Mouse (Mus musculus): ENCODE data around the gene Trim7.
"Not testable (repeated sequence)": the region's sequence is repeated elsewhere in the genome, so short reads cannot be mapped to it uniquely, and the experiment has no call there.

The Trim7 gene

DNA sequence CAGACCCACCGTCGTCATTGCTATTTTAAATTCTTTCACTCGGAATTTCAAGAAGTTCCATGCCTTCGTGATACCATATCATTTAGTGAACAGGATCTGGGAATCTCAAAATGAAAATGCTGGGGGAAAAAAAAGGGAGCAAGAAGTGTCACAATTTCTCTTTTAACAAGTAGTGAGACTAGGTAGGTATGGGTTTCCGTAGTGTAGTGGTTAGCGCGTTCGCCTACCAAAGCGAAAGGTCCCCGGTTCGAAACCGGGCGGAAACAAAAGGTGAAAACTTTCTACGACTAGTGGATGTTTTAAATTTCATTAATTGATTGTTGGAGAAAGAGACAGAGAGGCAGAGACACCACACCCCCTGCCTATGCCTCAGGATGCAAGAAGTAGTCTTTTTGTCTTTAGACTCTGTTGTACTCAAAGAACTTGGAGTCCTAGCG, 2.4 kb upstream of the Trim7 start:
- DNase-seq (ENCODE audit: extremely low read depth, low read depth), result peak; percentile 86

DNA sequence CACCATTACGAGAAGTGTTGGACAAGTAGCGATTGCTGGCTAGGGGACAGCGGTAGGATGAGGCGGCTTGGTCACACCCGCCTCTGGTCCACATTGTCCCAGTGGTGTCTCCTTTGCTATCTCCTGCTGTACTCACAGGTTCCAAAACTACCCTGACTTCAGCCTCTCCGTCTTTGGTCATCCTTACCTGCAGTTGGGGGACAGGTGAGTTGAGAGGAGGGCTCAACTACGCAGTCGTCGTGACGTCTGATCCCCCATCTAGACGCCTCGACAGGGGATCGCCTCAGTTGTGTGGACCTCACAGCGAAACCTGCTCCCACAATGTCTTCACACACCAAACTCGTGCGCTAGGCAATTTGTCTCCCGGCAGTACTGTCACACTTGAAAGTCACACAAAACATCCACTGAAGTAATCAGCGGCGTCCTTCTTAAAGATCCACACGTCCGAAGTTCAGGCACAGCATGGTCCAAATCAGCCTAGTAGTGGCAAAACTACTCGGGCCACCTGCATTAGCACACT, 1.6 kb upstream of the Trim7 start:
- no peak for DNase-seq (ENCODE audit: extremely low read depth, low read depth)

DNA sequence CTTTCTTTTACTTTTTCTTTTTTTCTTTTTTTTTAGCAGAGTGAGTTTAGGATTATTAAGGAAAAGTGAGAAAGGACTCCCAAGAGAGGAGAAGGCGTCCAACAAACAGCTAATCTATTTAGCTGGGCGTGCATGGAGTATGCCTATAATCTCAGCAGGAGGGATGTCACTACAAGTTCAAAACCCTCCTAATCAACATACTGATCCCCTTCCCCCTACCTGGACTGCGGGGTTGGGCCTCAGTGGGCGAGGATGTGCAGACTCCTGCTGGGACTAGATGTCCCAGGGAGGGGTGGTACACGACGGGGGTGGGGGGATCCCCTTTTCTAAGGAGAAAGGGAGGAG, 784 bp downstream of the Trim7 start:
- DNase-seq (ENCODE audit: extremely low read depth, low read depth), result no peak

DNA sequence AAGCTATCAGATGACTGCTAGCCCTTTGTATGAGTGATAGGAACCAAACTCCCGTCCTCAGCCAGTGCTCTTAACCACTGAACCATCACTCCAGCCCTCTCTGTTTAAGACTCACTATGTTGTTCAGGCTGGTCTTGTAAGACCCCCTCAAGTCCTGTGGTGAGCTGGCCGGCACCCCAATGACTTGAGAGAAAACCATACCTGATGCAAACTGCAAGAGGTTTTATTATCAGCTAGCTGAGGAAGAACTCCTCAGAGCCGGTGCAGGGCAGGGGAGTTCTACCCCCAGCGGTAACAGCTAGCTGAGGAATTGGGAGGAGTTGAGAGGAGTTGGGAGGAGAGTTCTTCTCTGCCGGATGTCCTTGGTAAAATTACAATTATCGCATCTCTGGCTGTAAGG, 2.0 kb downstream of the Trim7 start:
- DNase-seq (ENCODE audit: extremely low read depth, low read depth), result no peak

DNA sequence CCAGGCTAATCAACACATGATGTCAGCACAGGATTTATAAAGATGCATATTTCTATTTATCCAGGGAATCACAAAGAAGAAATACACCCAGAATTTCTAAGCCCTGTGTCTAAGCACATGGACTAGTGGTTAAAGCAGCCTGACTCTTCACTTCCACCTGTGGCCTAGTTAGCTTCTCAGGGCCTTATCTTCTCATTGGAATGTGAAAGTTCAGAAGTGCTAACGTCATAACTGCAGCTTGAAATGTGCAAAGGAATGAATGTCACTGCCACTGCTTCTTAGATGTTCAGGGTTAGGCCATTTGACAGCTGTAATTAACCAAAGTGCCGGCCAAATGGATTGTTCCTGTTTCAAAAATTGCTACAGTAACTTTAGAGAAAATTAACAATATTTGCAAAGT, 4.3 kb downstream of the Trim7 start:
- no peak for DNase-seq (ENCODE audit: extremely low read depth, low read depth)

DNA sequence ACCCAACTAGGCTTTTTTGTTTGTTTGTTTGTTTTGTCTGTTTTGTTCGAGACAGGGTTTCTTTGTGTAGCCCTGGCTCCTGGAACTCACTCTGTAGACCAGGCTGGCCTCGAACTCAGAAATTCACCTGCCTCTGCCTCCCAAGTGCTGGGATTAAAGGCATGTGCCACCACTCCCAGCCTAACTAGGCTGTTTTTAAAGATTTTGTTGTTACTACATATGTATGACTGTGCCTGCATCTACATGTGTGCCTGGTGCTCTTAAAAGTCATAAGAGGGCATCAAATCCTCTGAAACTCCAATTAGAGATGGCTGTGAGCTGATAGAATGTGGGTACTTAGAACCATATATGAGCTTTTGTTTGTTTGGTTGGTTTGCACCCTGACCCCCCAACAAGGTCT, 5.3 kb downstream of the Trim7 start:
- no peak for DNase-seq (ENCODE audit: extremely low read depth, low read depth)

DNA sequence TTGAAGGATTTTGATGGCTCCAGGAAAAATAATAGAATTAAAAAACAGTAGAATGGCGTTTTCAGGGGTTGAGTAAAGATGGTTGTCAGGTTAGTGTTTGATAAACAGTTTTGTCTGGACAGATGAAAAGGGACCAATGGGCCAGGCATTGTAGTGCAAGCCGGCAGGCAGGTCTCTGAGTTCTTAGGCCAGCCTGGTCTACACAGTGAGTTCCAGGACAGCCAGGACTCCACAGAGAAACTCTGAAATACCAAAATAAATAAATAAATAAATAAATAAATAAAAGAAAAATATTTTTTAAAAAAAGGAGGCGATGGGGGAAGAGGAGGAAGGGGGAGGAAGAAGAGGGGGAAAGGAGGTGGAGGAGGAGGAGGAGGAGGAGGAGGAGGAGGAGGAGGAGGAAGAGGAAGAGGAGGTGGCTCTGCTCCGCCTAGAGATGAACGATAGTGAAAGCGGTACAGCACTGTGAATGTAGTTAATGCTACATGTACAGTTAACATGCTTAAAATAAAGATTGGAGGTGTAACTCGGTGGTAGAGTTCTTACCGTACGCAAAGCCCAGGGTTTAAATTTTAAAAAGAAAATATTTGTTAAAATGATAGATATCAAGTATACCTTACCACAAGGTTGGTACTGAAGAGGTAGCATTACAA, 7.3 kb downstream of the Trim7 start:
- DNase-seq (ENCODE audit: extremely low read depth, low read depth), result no peak

DNA sequence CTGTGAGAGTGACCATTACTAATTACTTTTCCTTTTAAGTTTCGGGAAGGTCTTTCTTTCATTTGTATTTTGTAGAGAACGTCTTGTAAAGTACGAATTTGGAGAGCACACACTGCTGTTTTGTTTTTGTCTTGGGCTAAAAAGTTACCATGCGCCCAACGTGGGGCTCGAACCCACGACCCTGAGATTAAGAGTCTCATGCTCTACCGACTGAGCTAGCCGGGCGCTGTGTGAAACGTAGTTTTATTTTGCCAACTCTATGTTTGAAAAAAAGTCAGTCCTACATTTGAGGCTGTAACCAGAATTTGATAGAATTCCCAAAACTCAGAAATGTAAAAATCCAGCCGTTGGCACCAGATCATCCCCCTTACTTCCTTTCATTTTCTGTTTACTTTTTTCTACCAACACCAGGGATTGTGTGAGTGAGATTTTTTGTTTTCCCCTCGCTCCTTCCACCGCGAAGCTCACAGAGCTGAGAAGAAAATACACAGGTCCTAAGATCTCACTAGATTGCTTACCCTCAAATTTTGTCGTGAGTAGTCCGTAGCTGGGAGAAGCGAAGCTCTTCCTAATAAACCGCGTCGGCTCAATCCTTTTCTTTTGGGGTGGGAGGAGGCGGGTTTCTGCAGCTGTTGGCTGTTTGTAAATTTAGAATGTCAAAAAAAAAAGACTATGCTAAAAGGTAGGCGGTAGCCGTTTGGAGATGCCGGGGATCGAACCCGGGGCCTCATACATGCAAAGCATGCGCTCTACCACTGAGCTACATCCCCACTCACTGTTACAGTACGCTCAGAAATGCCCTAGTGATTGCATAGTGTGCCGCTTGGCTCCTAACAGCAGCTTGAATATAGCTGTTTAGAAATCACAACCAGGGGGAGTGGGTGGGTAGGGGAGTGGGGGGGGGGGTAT, 8.0 kb downstream of the Trim7 start:
- DNase-seq (ENCODE audit: extremely low read depth, low read depth), result peak; percentile 79

DNA sequence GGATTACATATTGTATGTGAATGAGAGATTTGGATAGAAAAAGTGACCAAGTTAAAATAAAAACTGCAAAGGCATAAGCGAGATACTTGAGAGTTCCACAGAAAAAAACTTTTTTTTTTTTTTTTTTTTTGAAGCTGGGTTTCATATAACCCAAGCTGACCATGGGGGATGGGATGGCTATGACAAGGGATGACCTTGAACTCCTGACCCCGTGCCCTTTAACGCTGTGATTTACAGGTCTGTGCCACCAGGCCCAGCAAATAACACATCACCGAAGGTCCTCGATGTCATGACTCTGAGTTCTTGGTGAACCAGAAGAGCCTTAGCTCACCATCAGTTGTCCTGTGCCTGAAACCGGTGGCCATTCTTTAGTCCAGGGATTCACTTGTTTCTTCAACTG, 10.0 kb downstream of the Trim7 start:
- no peak for DNase-seq (ENCODE audit: extremely low read depth, low read depth)

DNA sequence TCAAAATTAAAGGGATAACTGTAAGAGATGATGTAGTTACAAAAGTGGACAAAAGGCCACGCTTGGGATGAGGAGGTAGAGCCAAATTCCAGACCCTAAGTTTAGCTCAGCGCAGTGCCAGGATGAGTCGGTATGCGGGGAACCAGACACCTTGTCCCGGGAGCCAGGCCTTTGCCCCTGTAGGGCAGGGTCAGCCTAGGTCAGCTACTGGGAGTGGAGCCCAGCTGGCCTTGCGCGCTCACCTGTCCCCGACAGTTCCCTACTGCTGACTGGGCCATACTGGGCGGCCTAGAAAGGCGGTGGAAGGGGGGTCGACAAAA, 11.0 kb downstream of the Trim7 start:
- DNase-seq (ENCODE audit: extremely low read depth, low read depth), result no peak

DNA sequence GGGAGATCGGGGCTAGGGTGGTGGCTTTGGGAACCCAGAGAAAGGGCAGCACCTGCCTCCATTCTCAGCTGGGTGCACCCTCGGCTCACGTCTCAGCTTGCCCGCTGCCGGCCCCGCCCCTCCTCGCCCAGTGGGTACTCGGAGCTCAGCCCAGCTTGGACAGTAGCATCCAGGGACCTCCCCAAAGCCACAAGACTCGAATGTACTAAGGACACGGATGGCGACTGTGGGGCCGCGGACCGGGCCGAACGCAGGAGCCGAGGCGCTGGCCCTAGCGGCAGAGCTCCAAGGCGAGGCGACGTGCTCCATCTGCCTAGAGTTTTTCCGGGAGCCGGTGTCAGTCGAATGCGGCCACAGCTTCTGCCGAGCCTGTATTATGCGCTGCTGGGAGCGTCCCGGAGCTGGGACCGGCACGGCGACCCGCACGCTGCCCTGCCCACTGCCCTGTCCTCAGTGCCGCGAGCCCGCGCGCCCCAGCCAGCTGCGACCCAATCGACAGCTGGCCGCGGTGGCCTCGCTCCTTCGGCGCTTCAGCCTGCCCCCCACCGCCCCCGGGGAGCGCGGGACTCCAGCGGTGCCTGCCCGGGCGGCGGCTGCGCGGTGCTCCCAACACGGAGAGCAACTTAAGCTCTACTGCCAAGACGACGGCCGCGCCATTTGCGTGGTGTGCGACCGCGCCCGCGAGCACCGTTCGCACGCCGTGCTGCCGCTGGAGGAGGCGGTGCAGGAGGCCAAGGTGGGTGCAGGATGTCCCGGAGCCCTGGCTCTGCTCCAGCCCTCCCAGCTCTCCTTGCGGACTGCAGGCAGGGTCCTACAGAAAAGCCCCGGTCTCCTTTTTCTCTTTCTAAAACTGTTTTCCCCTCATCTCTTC, 11.6 kb downstream of the Trim7 start:
- no peak for DNase-seq (ENCODE audit: extremely low read depth, low read depth)

DNA sequence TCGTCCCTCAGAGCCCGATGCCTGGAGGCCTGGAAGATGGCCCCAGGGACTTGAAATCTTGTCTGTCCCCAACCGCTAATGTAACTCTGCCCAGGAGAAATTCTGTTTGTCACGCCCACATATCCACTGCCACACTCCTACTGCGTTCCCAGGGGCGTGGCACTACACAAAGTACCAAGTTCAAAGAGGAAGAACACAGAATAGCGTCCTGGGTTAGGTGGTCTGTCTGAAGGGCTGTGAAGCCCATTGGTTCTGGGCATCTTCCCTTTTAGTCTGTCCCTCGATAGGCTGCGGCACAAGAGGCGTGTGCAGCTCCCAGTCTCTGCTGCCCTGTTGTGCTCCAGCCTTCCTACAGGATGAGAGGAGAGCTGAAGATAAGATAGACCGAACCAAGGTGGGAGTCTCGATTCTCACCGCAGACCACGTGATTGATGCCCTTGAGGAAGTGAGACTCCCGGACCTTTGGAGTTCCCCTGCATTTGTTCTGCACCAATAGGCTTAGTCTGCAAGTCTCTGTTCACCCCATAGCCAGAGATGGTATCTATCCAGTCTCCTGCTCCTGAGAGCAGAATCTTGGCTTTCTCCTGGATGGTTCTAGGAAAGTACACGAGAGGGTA, 12.3 kb downstream of the Trim7 start:
- DNase-seq (ENCODE audit: extremely low read depth, low read depth), result peak; percentile 98

DNA sequence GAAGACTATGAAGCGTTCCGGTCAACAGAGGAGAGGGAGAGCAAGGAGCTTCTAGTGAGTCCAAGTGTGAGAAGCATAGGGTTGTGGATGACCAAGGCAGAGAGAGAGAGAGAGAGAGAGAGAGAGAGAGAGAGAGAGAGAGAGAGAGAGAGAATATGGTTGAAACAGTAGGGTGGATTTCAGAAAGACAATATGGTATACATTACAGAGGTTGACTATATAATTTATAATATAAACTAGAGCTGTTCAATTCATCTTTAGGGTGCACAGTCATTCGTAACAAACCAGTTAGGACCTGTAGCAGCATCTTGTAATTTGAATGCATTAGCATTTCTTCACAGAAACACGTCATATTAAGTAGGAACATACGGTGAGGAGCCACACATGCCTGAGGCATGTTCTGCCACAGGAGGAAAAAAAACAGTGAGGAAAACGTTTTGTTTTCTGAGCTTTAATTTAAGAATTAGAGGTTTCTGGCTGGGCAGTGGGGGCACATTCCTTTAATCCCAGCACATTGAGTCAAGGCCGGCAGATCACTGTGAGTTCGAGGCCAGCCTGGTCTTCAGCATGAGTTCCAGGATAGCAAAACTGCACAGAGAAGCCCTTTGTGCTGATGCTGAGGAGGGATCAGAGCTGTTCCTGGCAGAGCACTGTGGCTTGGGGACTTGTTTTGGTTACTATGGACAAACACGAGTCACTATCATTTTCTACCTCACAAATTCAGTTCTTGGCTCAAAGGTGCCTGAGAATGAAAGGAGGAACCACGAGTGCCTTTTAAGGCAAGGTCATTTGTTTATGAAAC, 13.1 kb downstream of the Trim7 start:
- no peak for DNase-seq (ENCODE audit: extremely low read depth, low read depth)

DNA sequence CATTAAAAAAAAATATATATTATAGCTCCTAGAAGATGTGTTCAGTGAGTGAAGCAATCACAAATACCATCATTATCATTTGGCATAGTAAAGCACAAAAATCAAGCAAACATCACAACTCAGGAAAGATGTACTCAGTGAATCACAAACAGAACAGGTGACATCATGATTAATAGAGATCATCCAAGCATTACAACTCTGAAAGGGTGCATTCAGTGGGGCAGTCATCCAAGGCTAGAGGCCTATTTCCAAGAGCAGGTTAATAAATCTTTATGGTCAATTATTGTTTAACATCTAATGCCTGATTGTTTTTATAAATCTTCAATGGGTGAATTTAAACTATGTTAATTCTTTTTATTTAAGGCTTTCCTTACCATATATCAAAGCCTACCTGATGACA, 14.9 kb downstream of the Trim7 start:
- DNase-seq (ENCODE audit: extremely low read depth, low read depth), result no peak

DNA sequence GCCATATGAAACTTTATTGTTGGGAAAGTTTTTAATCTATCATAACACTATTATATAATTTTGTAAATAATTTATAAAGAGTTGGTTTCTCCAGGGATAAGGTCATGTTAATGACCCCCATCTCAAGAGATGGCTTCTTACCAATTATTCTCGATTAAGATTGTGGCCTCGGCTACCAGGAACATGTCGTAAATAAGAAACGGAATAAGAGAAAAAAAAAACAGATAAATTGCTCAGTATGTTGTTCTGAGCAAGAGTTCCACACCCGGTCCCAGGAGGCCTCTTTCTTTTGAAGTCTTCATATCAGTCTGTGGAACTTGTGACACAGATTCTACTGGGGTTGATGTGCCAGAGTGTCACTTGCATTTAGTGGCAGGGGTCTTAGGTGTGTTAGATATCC, 15.3 kb downstream of the Trim7 start:
- no peak for DNase-seq (ENCODE audit: extremely low read depth, low read depth)

DNA sequence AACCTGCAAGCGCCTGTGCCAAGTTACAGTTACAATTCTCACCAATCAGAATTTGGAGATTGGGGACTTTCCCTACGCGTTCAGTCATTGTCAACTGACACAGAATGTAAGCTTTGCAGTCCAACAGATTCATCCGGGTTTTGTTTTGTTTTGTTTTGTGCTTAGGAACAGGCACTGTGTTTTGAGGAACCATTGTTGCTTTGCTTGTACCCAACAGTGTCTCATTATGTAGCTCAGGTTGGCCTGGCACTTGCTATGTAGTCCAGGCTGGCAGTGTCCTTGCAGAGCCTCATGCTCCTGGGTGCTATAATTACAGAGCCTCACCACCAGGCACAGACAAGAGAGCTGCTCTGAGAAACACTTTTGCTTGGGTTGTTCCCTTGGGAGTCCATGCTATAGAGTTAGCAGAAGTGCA, 16.4 kb downstream of the Trim7 start:
- DNase-seq (ENCODE audit: extremely low read depth, low read depth), result no peak

DNA sequence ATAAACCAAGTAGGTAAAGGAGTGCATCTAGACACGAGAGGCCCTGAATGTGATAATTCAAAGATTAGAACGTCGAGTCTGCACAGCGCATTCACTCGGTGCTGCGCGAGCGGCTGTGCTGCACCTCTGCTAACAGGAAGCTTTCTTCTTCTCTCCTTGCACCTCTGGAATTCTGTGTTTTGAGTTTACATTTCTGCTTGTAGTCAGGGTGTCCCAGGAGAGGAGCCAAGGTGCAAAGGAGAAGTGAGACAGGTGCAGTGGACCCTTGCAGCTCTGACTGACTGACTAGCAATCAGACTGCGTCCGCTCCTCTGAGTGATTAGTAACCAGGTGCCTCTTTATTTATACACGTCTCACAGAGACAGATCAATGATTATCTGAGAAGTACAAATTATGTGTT, 17.3 kb downstream of the Trim7 start:
- DNase-seq (ENCODE audit: extremely low read depth, low read depth), result no peak

DNA sequence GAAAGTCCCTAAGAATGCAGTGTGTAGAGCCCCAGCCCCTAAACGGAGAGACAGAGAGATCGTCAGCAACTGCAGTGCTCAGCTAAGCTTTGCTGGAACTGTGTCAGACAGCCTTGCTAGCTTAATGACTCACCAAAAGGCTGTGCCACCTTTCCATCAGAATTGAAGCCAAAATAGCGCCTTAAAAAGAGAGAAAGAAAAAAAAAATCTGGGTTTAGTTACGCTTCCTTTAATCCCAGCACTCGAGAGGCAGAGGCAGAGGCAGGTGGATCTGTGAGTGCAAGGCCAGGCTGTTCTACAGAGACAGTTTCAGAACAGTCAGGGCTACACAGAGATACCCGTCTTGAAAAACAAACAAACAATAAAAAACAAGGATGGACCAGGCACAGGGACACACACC, 18.4 kb downstream of the Trim7 start:
- no peak for DNase-seq (ENCODE audit: extremely low read depth, low read depth)

DNA sequence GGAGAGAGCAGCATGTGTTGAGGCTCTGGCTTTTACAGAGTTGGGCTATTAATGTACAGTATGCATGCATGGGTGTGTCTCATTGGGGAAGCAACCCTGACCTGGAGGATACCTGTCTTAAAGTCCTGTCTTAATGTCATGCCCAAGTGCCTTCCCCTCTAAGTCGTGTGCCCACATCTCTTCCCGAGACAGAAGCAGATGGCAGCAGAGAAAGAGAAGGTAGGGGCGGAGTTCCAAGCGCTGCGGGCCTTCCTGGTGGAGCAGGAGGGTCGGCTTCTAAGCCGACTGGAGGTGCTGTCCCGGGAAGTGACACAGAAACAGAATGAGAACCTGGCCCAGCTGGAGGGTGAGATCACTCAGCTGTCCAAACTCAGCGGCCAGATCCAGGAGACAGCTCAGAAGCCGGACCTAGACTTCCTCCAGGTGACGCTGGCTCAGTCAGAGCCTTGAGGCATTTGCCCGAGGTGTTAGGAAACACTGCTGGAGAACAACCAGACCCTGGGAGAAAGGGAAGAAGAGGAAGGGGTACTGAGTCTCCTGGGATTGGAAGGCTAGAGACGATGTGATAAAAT, 19.4 kb downstream of the Trim7 start:
- DNase-seq (ENCODE audit: extremely low read depth, low read depth), result no peak

DNA sequence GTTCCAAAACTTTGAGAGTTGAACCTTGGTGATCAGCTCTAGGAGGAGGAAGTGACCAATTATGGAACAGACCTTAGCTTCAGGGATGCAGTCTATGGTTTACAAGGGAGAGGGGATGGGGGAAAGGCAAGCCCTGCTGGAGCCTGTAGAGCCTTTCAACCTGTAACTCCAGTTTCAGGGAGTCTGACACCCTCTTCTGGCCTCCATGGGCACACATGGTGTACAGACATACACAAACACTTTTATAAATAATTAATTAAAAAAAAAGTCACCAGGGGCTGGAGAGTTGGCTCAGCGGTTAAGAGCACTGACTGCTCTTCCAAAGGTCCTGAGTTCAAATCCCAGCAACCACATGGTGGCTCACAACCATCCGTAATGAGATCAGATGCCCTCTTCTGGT, 20.4 kb downstream of the Trim7 start:
- not testable (repeated sequence) for DNase-seq (ENCODE audit: extremely low read depth, low read depth)
